Mouse (Mus musculus): ENCODE measurements around the gene Gm17654. TPM values are rescaled to one million over a fixed set of nuclear protein-coding genes. Genes with fewer than 3 reads are reported as not detected.
"Not testable (repeated sequence)": the region's sequence is repeated elsewhere in the genome, so short reads cannot be mapped to it uniquely, and the experiment has no call there.

Gm17654 gene
- not detected in 2 replicates for polyA plus RNA-seq (2015; fragmentation: Nextera tagmentation; extraction: Ambion mirVana)

GRCm38 (mm10) chr14:43579046-43579445 lies at the start of gene Gm17654:
Gene Gm17654 (minus strand): TSS chr14:43579146.
- H3K27me3 ChIP-seq (ENCODE audit: control insufficient read depth, insufficient read depth, low read depth, low read length); H3K4me3 ChIP-seq (ENCODE audit: low read depth, low read length); ATAC-seq; H3K4me2 ChIP-seq (ENCODE audit: low read length); H3K4me1 ChIP-seq (ENCODE audit: control insufficient read depth, insufficient read depth, low read length); H3K27ac ChIP-seq (ENCODE audit: low read length); H3K36me3 ChIP-seq (ENCODE audit: control insufficient read depth, insufficient read depth, low read length); H3K9ac ChIP-seq (ENCODE audit: low read depth, low read length); H3K9me3 ChIP-seq (replicated peaks; ENCODE audit: control insufficient read depth, low read length, poor library complexity, severe bottlenecking): not testable (repeated sequence)
- 93% methylated on average over 1 of the region's 2 CpGs for WGBS

DNA sequence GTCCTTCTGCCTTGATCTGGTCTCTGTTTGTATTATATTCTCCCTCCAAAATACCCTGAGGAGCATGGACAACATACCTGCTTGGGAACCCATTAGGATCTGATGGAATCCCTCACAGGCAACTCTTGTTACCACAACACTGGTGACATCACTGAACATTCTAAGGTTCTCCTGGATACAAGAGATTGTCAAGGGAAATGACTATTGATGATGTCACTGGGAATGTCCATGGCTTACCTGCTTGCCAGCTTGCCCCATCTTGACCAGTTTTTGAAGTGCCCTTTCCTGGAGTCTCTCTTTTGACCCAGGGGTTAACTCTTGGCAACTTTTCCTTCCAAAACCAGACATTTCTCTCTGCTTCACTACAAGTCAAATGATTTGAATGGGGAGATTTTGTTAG lies 29.0 kb upstream of the Gm17654 start, which contains the start of gene Gm10375:
Gm10375 (minus strand) TSS at position 101 of the 400 bp plus-strand sequence.
- ATAC-seq; H3K36me3 ChIP-seq (ENCODE audit: control insufficient read depth, insufficient read depth, low read length); H3K4me2 ChIP-seq (ENCODE audit: low read length): not testable (repeated sequence)

DNA sequence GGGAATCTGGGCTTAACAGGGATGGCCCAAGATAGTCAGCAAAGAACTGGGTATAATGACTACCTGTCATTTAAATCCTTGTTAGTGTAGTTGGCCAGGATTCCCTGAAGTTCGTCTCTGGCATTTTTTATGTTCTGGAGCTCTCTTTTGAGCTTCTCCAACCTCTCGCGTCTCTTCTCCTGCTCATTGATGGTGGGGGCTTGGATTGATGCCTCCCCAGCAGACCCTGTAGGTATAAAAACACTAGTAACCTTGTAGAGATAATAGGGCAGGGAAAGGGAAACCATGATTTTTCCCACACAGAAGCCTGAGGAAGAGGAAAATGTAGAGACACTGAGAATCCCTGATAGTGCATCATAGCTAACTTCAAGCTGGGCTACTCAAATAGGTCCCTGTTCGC lies 977 bp downstream of the Gm17654 start:
- H3K36me3 ChIP-seq (ENCODE audit: control insufficient read depth, insufficient read depth, low read length); H3K27me3 ChIP-seq (ENCODE audit: control insufficient read depth, insufficient read depth, low read depth, low read length); ATAC-seq; H3K27ac ChIP-seq (ENCODE audit: low read length); H3K9ac ChIP-seq (ENCODE audit: low read depth, low read length); H3K4me2 ChIP-seq (ENCODE audit: low read length); H3K4me1 ChIP-seq (ENCODE audit: control insufficient read depth, insufficient read depth, low read length); H3K4me3 ChIP-seq (ENCODE audit: low read depth, low read length); H3K9me3 ChIP-seq (replicated peaks; ENCODE audit: control insufficient read depth, low read length, poor library complexity, severe bottlenecking): not testable (repeated sequence)
- WGBS, result 80% methylated on average over 2 of the region's 4 CpGs

More for the DNA sequence above, 29.0 kb upstream of the Gm17654 start, which contains the start of gene Gm10375:
- H3K9ac ChIP-seq (ENCODE audit: low read depth, low read length); H3K27ac ChIP-seq (ENCODE audit: low read length); H3K4me1 ChIP-seq (ENCODE audit: control insufficient read depth, insufficient read depth, low read length); H3K27me3 ChIP-seq (ENCODE audit: control insufficient read depth, insufficient read depth, low read depth, low read length); H3K9me3 ChIP-seq (replicated peaks; ENCODE audit: control insufficient read depth, low read length, poor library complexity, severe bottlenecking); H3K4me3 ChIP-seq (ENCODE audit: low read depth, low read length): not testable (repeated sequence)

GRCm38 (mm10) chr14:43552271-43552670 lies 26.7 kb downstream of the Gm17654 start:
- 84% methylated on average over 2 of the region's 2 CpGs for WGBS

GRCm38 (mm10) chr14:43546281-43546680 lies 32.7 kb downstream of the Gm17654 start:
- H3K27ac ChIP-seq (ENCODE audit: low read length); H3K4me1 ChIP-seq (ENCODE audit: control insufficient read depth, insufficient read depth, low read length); H3K4me3 ChIP-seq (ENCODE audit: low read depth, low read length); ATAC-seq; H3K4me2 ChIP-seq (ENCODE audit: low read length); H3K9ac ChIP-seq (ENCODE audit: low read depth, low read length); H3K36me3 ChIP-seq (ENCODE audit: control insufficient read depth, insufficient read depth, low read length); H3K27me3 ChIP-seq (ENCODE audit: control insufficient read depth, insufficient read depth, low read depth, low read length); H3K9me3 ChIP-seq (replicated peaks; ENCODE audit: control insufficient read depth, low read length, poor library complexity, severe bottlenecking): not testable (repeated sequence)

More at GRCm38 (mm10) chr14:43552271-43552670, 26.7 kb downstream of the Gm17654 start:
- H3K9ac ChIP-seq (ENCODE audit: low read depth, low read length); ATAC-seq; H3K4me1 ChIP-seq (ENCODE audit: control insufficient read depth, insufficient read depth, low read length); H3K4me3 ChIP-seq (ENCODE audit: low read depth, low read length); H3K36me3 ChIP-seq (ENCODE audit: control insufficient read depth, insufficient read depth, low read length); H3K27ac ChIP-seq (ENCODE audit: low read length); H3K4me2 ChIP-seq (ENCODE audit: low read length); H3K9me3 ChIP-seq (replicated peaks; ENCODE audit: control insufficient read depth, low read length, poor library complexity, severe bottlenecking); H3K27me3 ChIP-seq (ENCODE audit: control insufficient read depth, insufficient read depth, low read depth, low read length): not testable (repeated sequence)

DNA sequence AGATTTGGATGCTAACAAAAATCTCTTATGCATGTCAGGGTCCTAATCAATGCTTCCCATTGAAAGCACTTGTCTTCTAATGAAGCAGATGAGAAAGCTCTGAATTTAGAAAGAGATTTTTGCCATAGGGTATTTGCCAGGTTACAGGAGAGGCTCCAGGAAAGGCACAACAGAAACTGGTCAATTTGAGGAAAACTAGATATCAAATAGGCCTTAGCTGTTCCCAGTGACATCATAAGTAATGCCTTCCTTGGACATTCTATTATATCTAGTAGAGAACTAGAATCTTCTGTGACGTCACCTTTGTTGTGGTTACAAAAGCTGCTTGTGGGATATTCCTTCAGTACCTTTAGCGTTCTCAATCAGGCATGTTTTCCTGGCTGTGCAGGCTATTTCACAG lies 35.7 kb downstream of the Gm17654 start, which contains the start of gene Gm5799:
Gm5799 (plus strand) TSS at position 301 of the 400 bp plus-strand sequence.
- 82% methylated on average over 1 of the region's 2 CpGs for WGBS
- ATAC-seq; H3K9ac ChIP-seq (ENCODE audit: low read depth, low read length); H3K27me3 ChIP-seq (ENCODE audit: control insufficient read depth, insufficient read depth, low read depth, low read length); H3K27ac ChIP-seq (ENCODE audit: low read length); H3K9me3 ChIP-seq (replicated peaks; ENCODE audit: control insufficient read depth, low read length, poor library complexity, severe bottlenecking); H3K4me1 ChIP-seq (ENCODE audit: control insufficient read depth, insufficient read depth, low read length); H3K4me2 ChIP-seq (ENCODE audit: low read length); H3K4me3 ChIP-seq (ENCODE audit: low read depth, low read length); H3K36me3 ChIP-seq (ENCODE audit: control insufficient read depth, insufficient read depth, low read length): not testable (repeated sequence)

GRCm38 (mm10) chr14:43538144-43538543 lies 40.8 kb downstream of the Gm17654 start:
- H3K27ac ChIP-seq (ENCODE audit: low read length); H3K4me3 ChIP-seq (ENCODE audit: low read depth, low read length); H3K9me3 ChIP-seq (replicated peaks; ENCODE audit: control insufficient read depth, low read length, poor library complexity, severe bottlenecking); H3K4me2 ChIP-seq (ENCODE audit: low read length); H3K9ac ChIP-seq (ENCODE audit: low read depth, low read length); H3K27me3 ChIP-seq (ENCODE audit: control insufficient read depth, insufficient read depth, low read depth, low read length); H3K4me1 ChIP-seq (ENCODE audit: control insufficient read depth, insufficient read depth, low read length); H3K36me3 ChIP-seq (ENCODE audit: control insufficient read depth, insufficient read depth, low read length); ATAC-seq: not testable (repeated sequence)
- WGBS, result 82% methylated on average over 2 of the region's 2 CpGs

GRCm38 (mm10) chr14:43532387-43532786 lies 46.6 kb downstream of the Gm17654 start:
- not testable (repeated sequence) for H3K9me3 ChIP-seq (replicated peaks; ENCODE audit: control insufficient read depth, low read length, poor library complexity, severe bottlenecking); H3K4me2 ChIP-seq (ENCODE audit: low read length); H3K4me1 ChIP-seq (ENCODE audit: control insufficient read depth, insufficient read depth, low read length); H3K36me3 ChIP-seq (ENCODE audit: control insufficient read depth, insufficient read depth, low read length); H3K4me3 ChIP-seq (ENCODE audit: low read depth, low read length); ATAC-seq; H3K27me3 ChIP-seq (ENCODE audit: control insufficient read depth, insufficient read depth, low read depth, low read length); H3K9ac ChIP-seq (ENCODE audit: low read depth, low read length); H3K27ac ChIP-seq (ENCODE audit: low read length)
- WGBS, result 58% methylated on average over 5 of the region's 6 CpGs

GRCm38 (mm10) chr14:43532011-43532383 lies 46.9 kb downstream of the Gm17654 start:
- H3K4me3 ChIP-seq (ENCODE audit: low read depth, low read length); H3K9ac ChIP-seq (ENCODE audit: low read depth, low read length); H3K9me3 ChIP-seq (replicated peaks; ENCODE audit: control insufficient read depth, low read length, poor library complexity, severe bottlenecking); ATAC-seq; H3K36me3 ChIP-seq (ENCODE audit: control insufficient read depth, insufficient read depth, low read length); H3K4me1 ChIP-seq (ENCODE audit: control insufficient read depth, insufficient read depth, low read length); H3K27me3 ChIP-seq (ENCODE audit: control insufficient read depth, insufficient read depth, low read depth, low read length); H3K27ac ChIP-seq (ENCODE audit: low read length); H3K4me2 ChIP-seq (ENCODE audit: low read length): not testable (repeated sequence)
- no CpG with 5 or more reads among the region's 6 CpGs for WGBS

All from midbrain, embryonic 16.5 days (tissue).